Mouse (Mus musculus) liver, embryonic 16.5 days (tissue): ENCODE data around the gene Gm45808. TPM values are rescaled to one million over a fixed set of nuclear protein-coding genes. Genes with fewer than 3 reads are reported as not detected.
"Not testable (repeated sequence)": the region's sequence is repeated elsewhere in the genome, so short reads cannot be mapped to it uniquely, and the experiment has no call there.

Experiments
- ATAC-seq: fragments of 200-750 bp; cut with Nextera tagmentation; 2 replicates; pipeline ENCODE4 v1.8.0; 2017; ENCODE audit warnings: low read depth, mild to moderate bottlenecking, moderate number of reproducible peaks, moderate library complexity
- H3K27ac ChIP-seq: fragments of 300-500 bp; sonication (generic); 2 replicates; pipeline ENCODE4 v1.5.1; 2014; ENCODE audit warnings: mild to moderate bottlenecking, low read length
- H3K27me3 ChIP-seq: fragments of 300-500 bp; sonication (generic); 2 replicates; pipeline ENCODE4 v1.6.1; 2014; ENCODE audit warnings: low read depth, low read length, mixed read lengths; ENCODE audit not compliant: control insufficient read depth, insufficient read depth
- H3K36me3 ChIP-seq: fragments of 300-500 bp; sonication (generic); 2 replicates; pipeline ENCODE4 v1.6.1; 2014; ENCODE audit warnings: mild to moderate bottlenecking; ENCODE audit not compliant: control insufficient read depth, insufficient read depth
- H3K4me1 ChIP-seq: fragments of 300-500 bp; sonication (generic); 2 replicates; pipeline ENCODE4 v1.6.1; 2014; ENCODE audit warnings: low read depth, low read length, mixed read lengths; ENCODE audit not compliant: control insufficient read depth
- H3K4me2 ChIP-seq: fragments of 300-500 bp; sonication (generic); 2 replicates; pipeline ENCODE4 v1.6.1; 2014; ENCODE audit warnings: low read depth, low read length, mixed read lengths
- H3K4me3 ChIP-seq: fragments of 300-500 bp; sonication (generic); 2 replicates; pipeline ENCODE4 v1.5.1; 2014; ENCODE audit warnings: low read depth, mild to moderate bottlenecking, low read length
- H3K9ac ChIP-seq: fragments of 300-500 bp; sonication (generic); 2 replicates; pipeline ENCODE4 v1.6.1; 2014; ENCODE audit warnings: low read depth, low read length
- H3K9me3 ChIP-seq: fragments of 300-500 bp; sonication (generic); replicated peaks from 2 replicates; pipeline ENCODE4 v1.6.1; 2016; ENCODE audit warnings: low read length; ENCODE audit not compliant: control insufficient read depth
- WGBS: fragments of 180-500 bp; shearing (Covaris S2); extraction: QIAGEN DNeasy Blood & Tissue Kit; methylation state at CpG from one replicate; pipeline ENCODE4 v1.1.7; 2014; ENCODE audit not compliant: insufficient replicate concordance; 5-methylcytosine and 5-hydroxymethylcytosine counted together
- polyA plus RNA-seq: library from polyadenylated mRNA; unstranded; fragments of >200 nt; fragmentation: Nextera tagmentation; extraction: Ambion mirVana; gene quantifications from 2 replicates; pipeline ENCODE4 v1.2.1, GENCODE M21; 2015

Gene Gm45808
- polyA plus RNA-seq, 1 experiment from 2014 or later: not detected

DNA sequence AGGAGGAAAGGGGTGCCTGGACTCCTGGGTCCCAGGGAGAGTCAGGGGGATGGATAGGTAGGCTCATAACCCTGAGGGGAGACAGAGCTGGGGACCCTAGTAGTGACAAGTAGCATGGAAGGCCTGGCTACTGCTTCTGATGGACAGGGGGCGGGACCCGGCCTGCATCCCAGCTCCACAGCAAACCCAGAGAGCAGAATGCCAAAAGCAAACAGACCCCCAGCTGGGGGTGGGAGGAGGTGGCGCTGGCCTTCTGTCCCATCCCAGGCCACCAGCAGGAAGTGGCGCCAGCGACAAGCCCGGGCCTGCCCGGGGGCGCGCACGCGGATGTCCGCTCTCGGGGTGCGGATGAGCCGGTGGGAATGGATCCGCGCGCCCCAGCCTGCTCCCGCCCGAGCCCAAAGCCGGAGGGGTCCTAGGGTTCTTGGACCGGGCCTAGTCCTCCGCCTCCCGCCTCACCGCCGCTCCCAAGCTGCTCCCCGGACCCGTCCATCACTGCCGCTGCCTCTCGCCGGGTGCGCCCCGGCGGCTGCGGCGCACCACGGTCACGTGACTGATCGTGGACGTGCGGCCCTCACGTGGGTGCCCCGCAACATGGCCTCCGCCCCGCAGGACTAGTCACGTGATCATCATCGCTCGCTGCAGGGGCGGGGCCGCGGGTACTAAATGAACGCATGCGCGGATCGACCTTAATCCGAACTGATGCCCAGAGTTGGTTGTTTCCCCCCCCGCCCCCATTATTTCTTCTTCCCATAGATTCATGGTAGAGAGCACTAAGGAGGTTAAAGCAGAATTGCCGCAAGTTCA is 20.1 kb downstream of the Gm45808 start, which contains the start of gene Bax:
TSS of gene Bax (minus strand) at position 616 of the 807 bp plus-strand sequence.
- Histone ChIP-seq H3K9ac (peak within 1 kb of the TSS; percentile 90), H3K4me3 (peak within 1 kb of the TSS; percentile 78), H3K9me3 (no peaks in the 10 kb centered on the region), H3K27me3 (no peaks in the 10 kb centered on the region), H3K4me1 (peaks cover 35% of the 10 kb centered on the region), H3K36me3 (peaks cover 11% of the 10 kb centered on the region), H3K4me2 (peak within 1 kb of the TSS; percentile 93), H3K27ac (peak within 1 kb of the TSS; percentile 77)
- ATAC-seq: peak; percentile 83
- WGBS: under 1% methylated on average over 58 of the region's 58 CpGs

GRCm38 (mm10) chr7:45465549-45465948 is 21.1 kb downstream of the Gm45808 start:
- Histone ChIP-seq H3K9me3 (no peaks in the 10 kb centered on the region), H3K27me3 (no peaks in the 10 kb centered on the region), H3K4me2 (peak overlapping the region; percentile 93), H3K9ac (peak overlapping the region; percentile 90), H3K4me3 (peak overlapping the region; percentile 78), H3K36me3 (peaks cover 11% of the 10 kb centered on the region), H3K4me1 (peaks cover 36% of the 10 kb centered on the region), H3K27ac (no peak overlapping the region)
- WGBS: 72% methylated on average over 9 of the region's 9 CpGs
- no peak for ATAC-seq

- Histone ChIP-seq H3K4me2 (no peak overlapping the region), H3K9me3 (no peaks in the 10 kb centered on the region), H3K4me1 (peaks cover 40% of the 10 kb centered on the region), H3K36me3 (peaks cover 11% of the 10 kb centered on the region), H3K27ac (no peak overlapping the region), H3K9ac (no peak overlapping the region), H3K4me3 (peak overlapping the region; percentile 78), H3K27me3 (no peaks in the 10 kb centered on the region)
- ATAC-seq: no peak
- WGBS: 88% methylated on average over 12 of the region's 12 CpGs
Measured at GRCm38 (mm10) chr7:45465112-45465511, 21.5 kb downstream of the Gm45808 start.

DNA sequence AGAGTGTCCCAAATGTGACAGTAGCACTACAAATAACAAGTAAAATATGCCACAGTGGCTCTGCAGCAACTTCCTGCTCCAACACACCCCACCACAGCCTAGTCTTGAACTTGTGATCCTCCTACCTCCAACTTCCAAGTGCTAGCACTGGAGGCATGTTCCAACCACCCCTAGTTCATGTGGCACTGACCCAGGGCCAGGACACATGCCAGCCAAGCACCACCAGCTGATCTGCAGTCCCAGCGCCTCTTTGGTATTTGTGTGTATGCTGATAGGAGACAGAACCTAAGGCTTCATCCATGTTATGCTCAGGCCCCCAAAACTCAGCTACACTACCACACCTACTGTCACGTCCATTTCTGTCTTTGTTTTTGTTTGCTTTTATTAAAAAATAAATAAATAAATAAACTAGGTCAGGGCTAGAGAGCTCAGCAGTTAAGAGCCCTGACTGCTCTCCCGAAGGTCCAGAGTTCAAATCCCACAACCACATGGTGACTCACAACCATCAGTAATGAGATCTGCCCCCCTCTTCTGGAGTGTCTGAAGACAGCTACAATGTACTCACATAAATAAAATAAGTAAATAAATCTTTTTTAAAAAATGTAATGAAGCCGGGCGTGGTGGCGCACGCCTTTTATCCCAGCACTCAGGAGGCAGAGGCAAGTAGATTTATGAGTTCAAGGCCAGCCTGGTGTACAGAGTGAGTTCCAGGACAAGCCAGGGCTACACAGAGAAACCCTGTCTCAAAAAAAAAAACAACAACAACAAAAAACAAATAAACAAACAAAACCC is 22.4 kb downstream of the Gm45808 start:
- Histone ChIP-seq H3K27ac (0 out of 2 replicates have a peak overlapping the region, but pooled peaks have one; percentile 43), H3K36me3 (peaks cover 11% of the 10 kb centered on the region), H3K4me2 (no peak overlapping the region), H3K9me3 (no peaks in the 10 kb centered on the region), H3K4me3 (no peak overlapping the region), H3K4me1 (peaks cover 43% of the 10 kb centered on the region), H3K27me3 (no peaks in the 10 kb centered on the region), H3K9ac (no peak overlapping the region)
- ATAC-seq: no peak
- WGBS: 84% methylated on average over 7 of the region's 7 CpGs

DNA sequence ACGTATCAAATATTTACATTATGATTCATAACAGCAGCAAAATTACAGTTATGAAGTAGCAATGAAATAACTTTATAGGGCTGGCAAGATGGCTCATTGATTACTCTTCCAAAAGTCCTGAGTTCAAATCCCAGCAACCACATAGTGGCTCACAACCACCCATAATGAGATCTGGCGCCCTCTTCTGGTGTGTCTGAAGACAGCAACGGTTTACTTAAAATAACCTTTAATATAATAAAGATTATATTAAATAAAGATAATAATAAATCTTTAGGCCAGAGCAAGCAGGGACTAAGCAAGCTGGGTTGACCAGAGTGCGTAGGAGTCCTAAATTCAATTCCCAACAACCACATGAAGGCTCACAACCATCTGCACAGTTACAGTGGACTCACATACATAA is 23.7 kb downstream of the Gm45808 start:
- H3K9me3 ChIP-seq, H3K27me3 ChIP-seq, H3K4me3 ChIP-seq, ATAC-seq, H3K27ac ChIP-seq, H3K4me2 ChIP-seq, H3K9ac ChIP-seq: not testable (repeated sequence)
- peaks cover 49% of the 10 kb centered on the region for H3K4me1 ChIP-seq
- 70% methylated on average over 4 of the region's 4 CpGs for WGBS
- peaks cover 21% of the 10 kb centered on the region for H3K36me3 ChIP-seq

DNA sequence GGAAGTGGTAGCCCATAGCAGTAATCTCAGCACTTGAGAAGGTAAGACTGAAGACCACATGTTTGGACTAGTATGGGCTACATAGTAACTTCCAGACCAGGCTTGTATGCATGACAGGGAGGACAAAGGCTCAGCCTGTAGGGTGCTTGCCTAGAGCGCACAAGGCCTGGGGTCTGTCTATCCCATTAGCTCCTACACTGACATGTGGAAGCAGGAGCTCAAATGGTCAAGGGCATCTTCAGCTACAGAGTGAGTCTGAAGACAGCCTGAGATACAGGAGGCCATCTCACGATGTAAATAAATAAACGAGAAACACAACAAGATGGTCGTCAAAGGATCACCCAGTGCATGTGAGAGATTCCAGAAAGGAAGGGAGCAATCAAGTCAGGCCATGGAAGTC is 24.3 kb downstream of the Gm45808 start:
- Histone ChIP-seq H3K9me3 (no peaks in the 10 kb centered on the region), H3K4me2 (no peak overlapping the region), H3K27ac (peak overlapping the region; percentile 99; the same call in 1 of the 2 replicates), H3K36me3 (peaks cover 27% of the 10 kb centered on the region), H3K4me3 (no peak overlapping the region), H3K4me1 (peaks cover 54% of the 10 kb centered on the region), H3K27me3 (no peaks in the 10 kb centered on the region), H3K9ac (no peak overlapping the region)
- ATAC-seq: no peak
- WGBS: 77% methylated on average over 4 of the region's 4 CpGs

- H3K36me3 ChIP-seq: peaks cover 31% of the 10 kb centered on the region
Measured at GRCm38 (mm10) chr7:45461781-45462180, 24.8 kb downstream of the Gm45808 start.

DNA sequence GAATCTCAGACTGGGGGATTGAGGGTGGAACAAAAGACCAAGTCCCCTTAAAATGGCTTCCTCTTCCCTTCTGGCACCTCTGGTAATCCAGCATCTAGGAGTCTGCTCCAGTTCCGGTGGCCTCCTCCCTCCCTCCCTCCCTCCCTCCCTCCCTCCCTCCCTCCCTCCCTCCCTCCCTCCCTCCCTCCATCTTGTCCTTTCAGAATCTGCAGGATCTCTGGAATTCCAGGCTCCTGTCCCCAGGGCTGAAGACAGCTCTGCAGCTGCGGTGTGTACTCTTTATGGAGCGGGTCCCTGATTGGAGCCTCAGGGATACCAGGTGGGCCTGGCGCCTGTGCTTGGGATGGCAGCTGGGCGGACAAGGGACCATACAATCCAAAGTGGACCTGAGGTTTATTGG is 25.3 kb downstream of the Gm45808 start:
- Histone ChIP-seq H3K9ac (peak overlapping the region; percentile 70), H3K9me3 (no peaks in the 10 kb centered on the region), H3K4me1 (peaks cover 58% of the 10 kb centered on the region), H3K27me3 (no peaks in the 10 kb centered on the region), H3K36me3 (peaks cover 31% of the 10 kb centered on the region), H3K4me3 (peak overlapping the region; percentile 70), H3K4me2 (peak overlapping the region; percentile 79), H3K27ac (peak overlapping the region; percentile 99)
- peak; percentile 8 for ATAC-seq
- WGBS: 50% methylated on average over 5 of the region's 5 CpGs

More at GRCm38 (mm10) chr7:45461781-45462180, 24.8 kb downstream of the Gm45808 start:
- H3K9ac ChIP-seq: peak overlapping the region; percentile 52; the same call in 1 of the 2 replicates
- H3K4me1 ChIP-seq: peaks cover 54% of the 10 kb centered on the region
- H3K27ac ChIP-seq: peak overlapping the region; percentile 99
- peak overlapping the region; percentile 79; the same call in 1 of the 2 replicates for H3K4me2 ChIP-seq
- H3K9me3 ChIP-seq: no peaks in the 10 kb centered on the region
- no peak for ATAC-seq
- H3K4me3 ChIP-seq: peak overlapping the region; percentile 35
- H3K27me3 ChIP-seq: no peaks in the 10 kb centered on the region
- WGBS: 88% methylated on average over 4 of the region's 4 CpGs
